Comparison of ENCODE assay signal across 8 mouse cellular contexts in genomic region chr7:28692545-28693320, GRCm38 (mm10). TPM values are rescaled to one million over a fixed set of nuclear protein-coding genes. Genes with fewer than 3 reads are reported as not detected.
DNase-seq lines count a peak whose midpoint lies in the region; ATAC-seq and TF ChIP-seq lines count a peak whose summit lies in the region.

Gene Fbxo27, plus strand, starts transcription at chr7:28692849.

- peak within 1 kb of the TSS; percentile 87 for H3K4me2 ChIP-seq in hindbrain, embryonic 14.5 days (replicated peaks)
- peak within 1 kb of the TSS; percentile 89 for H3K4me2 ChIP-seq in limb, embryonic 11.5 days (ENCODE audit: low read depth, severe bottlenecking)
- H3K4me2 ChIP-seq in neural tube, embryonic 15.5 days = peak within 1 kb of the TSS; percentile 94

- H3K36me3 ChIP-seq in ES-E14 (ENCODE audit: control insufficient read depth, insufficient read depth, low read length, poor library complexity, severe bottlenecking) = no peaks in the 10 kb centered on the region
- no peaks in the 10 kb centered on the region for H3K36me3 ChIP-seq in hindbrain, embryonic 14.5 days (replicated peaks; ENCODE audit: control insufficient read depth, insufficient read depth)
- no peaks in the 10 kb centered on the region; the same call in 1 of the 2 replicates for H3K36me3 ChIP-seq in limb, embryonic 11.5 days (ENCODE audit: control insufficient read depth, insufficient read depth, low read length)
- H3K36me3 ChIP-seq in neural tube, embryonic 15.5 days = no peaks in the 10 kb centered on the region

- H3K4me3 ChIP-seq in ES-E14 (ENCODE audit: insufficient read depth in 1 of 2, low read depth in 1 of 2, low read length in 2 of 2, poor library complexity in 1 of 2, severe bottlenecking in 1 of 2) = peak within 1 kb of the TSS; percentile 69 to 75
- H3K4me3 ChIP-seq in hindbrain, embryonic 14.5 days (replicated peaks; ENCODE audit: low read length) = peak within 1 kb of the TSS; percentile 49
- peak within 1 kb of the TSS; percentile 38 for H3K4me3 ChIP-seq in limb, embryonic 11.5 days (ENCODE audit: low read depth, low read length)
- H3K4me3 ChIP-seq in neural tube, embryonic 15.5 days (replicated peaks) = peak within 1 kb of the TSS; percentile 62

- peaks cover 5% of the 10 kb centered on the region; the same call in 1 of the 2 replicates for H3K27me3 ChIP-seq in hindbrain, embryonic 14.5 days (ENCODE audit: control insufficient read depth, insufficient read depth, low read length)
- H3K27me3 ChIP-seq in limb, embryonic 11.5 days (ENCODE audit: control insufficient read depth, insufficient read depth, low read length) = no peaks in the 10 kb centered on the region
- no peaks in the 10 kb centered on the region; the same call in 1 of the 2 replicates for H3K27me3 ChIP-seq in neural tube, embryonic 15.5 days (replicated peaks)

- peak within 1 kb of the TSS; percentile 81 for H3K9ac ChIP-seq in ES-E14 (ENCODE audit: insufficient read depth, low read depth, low read length, poor library complexity, severe bottlenecking)
- H3K9ac ChIP-seq in hindbrain, embryonic 14.5 days = peak within 1 kb of the TSS; percentile 68
- H3K9ac ChIP-seq in limb, embryonic 11.5 days (ENCODE audit: low read length) = peak within 1 kb of the TSS; percentile 59
- H3K9ac ChIP-seq in neural tube, embryonic 15.5 days (replicated peaks) = peak within 1 kb of the TSS; percentile 72

- peaks cover 2 to 8% of the 10 kb centered on the region in 2 experiments; a peak in 3 of 4 replicates for H3K4me1 ChIP-seq in ES-E14 (ENCODE audit: control insufficient read depth in 2 of 2, insufficient read depth in 2 of 2, low read length in 2 of 2, poor library complexity in 1 of 2)
- H3K4me1 ChIP-seq in hindbrain, embryonic 14.5 days (replicated peaks; ENCODE audit: control insufficient read depth, insufficient read depth, low read length) = peaks cover 7% of the 10 kb centered on the region; the same call in 1 of the 2 replicates
- H3K4me1 ChIP-seq in limb, embryonic 11.5 days (ENCODE audit: control insufficient read depth, insufficient read depth, low read length) = peaks cover 5% of the 10 kb centered on the region; the same call in 1 of the 2 replicates
- peaks cover 22% of the 10 kb centered on the region for H3K4me1 ChIP-seq in neural tube, embryonic 15.5 days

- no peaks in the 10 kb centered on the region for H3K9me3 ChIP-seq in ES-E14 (ENCODE audit: control insufficient read depth, insufficient read depth, low read depth, low read length)
- no peaks in the 10 kb centered on the region for H3K9me3 ChIP-seq in hindbrain, embryonic 14.5 days (ENCODE audit: control insufficient read depth, low read length)
- no peaks in the 10 kb centered on the region for H3K9me3 ChIP-seq in limb, embryonic 11.5 days (ENCODE audit: control insufficient read depth, low read length)
- H3K9me3 ChIP-seq in neural tube, embryonic 15.5 days (replicated peaks) = no peaks in the 10 kb centered on the region

- ATAC-seq in hindbrain, embryonic 14.5 days (ENCODE audit: low FRiP score) = peak; percentile 66
- peak; percentile 24 for ATAC-seq in limb, embryonic 11.5 days (ENCODE audit: insufficient number of reproducible peaks, low FRiP score, low TSS enrichment, low read depth)
- peak; percentile 81 for ATAC-seq in neural tube, embryonic 15.5 days (ENCODE audit: low FRiP score)
- ATAC-seq in monocyte, adult 5-6 weeks (replicated peaks; ENCODE audit: insufficient number of reproducible peaks, low FRiP score, low TSS enrichment, poor library complexity, severe bottlenecking) = no peak; the same call in 1 of the 2 replicates

- H3K27ac ChIP-seq in ES-E14 (ENCODE audit: insufficient read depth, low read depth, low read length, poor library complexity, severe bottlenecking) = peak within 1 kb of the TSS; percentile 16
- H3K27ac ChIP-seq in hindbrain, embryonic 14.5 days = no peak within 1 kb of the TSS
- H3K27ac ChIP-seq in limb, embryonic 11.5 days (replicated peaks; ENCODE audit: low read depth, low read length) = no peak within 1 kb of the TSS
- peak within 1 kb of the TSS; percentile 62 for H3K27ac ChIP-seq in neural tube, embryonic 15.5 days (replicated peaks)

- peak; percentile 9 for DNase-seq in gastrocnemius, postnatal 25 days
- no peak for DNase-seq in gastrocnemius, adult 8-10 months (ENCODE audit: low spot score in 2 of 2)
- DNase-seq in ES-E14 (ENCODE audit: low read depth, low spot score) = no peak
- peak; percentile 52 for DNase-seq in embryo, embryonic 10.5 days (ENCODE audit: low spot score)
- DNase-seq in hindbrain, embryonic 14.5 days (ENCODE audit: low spot score) = no peak
- DNase-seq in limb, embryonic 11.5 days (ENCODE audit: low spot score) = peak; percentile 41

- whole genome bisulfite sequencing in hindbrain, embryonic 14.5 days = 25% methylated on average over 30 of the region's 30 CpGs
- 37% methylated on average over 30 of the region's 30 CpGs for WGBS in limb, embryonic 11.5 days
- WGBS in neural tube, embryonic 15.5 days = 25% methylated on average over 30 of the region's 30 CpGs

- in situ Hi-C loops in ES-E14 (cut with MboI; ENCODE audit: low sequenced_read_pairs in 2 of 2, unreplicated experiment in 2 of 2) = no loop called here

TF ChIP-seq in ES-E14, 5 proteins besides CTCF, POLR2A, EP300 and RAD21:
- TF ChIP-seq HCFC1 (IDR thresholded peaks at IDR 0.05; ENCODE audit: borderline replicate concordance, insufficient read depth, low read length) (0 out of 2 replicates have a peak, but pooled peaks have one; percentile 27), ZC3H11A (IDR thresholded peaks at IDR 0.05; ENCODE audit: borderline replicate concordance, low read depth, low read length) (no peak), ZNF384 (IDR thresholded peaks at IDR 0.05; ENCODE audit: low read depth, low read length) (no peak), MAFK (IDR thresholded peaks at IDR 0.05; ENCODE audit: insufficient read depth, low read depth, low read length) (no peak), CHD2 (IDR thresholded peaks at IDR 0.05; ENCODE audit: low read depth, low read length) (no peak)

RNA-seq across cellular contexts. Expression of gene Fbxo27, which starts in this region (rescaled TPM):
- 1 to 10 TPM in 1 of 2 experiments, under 1 TPM in 1; 0.74 to 1.3 TPM for total RNA-seq in gastrocnemius, postnatal 25 days (2021)
- total RNA-seq in gastrocnemius, adult 8-10 months (2022) = under 1 TPM in 3 of 4 experiments, not detected in 1; 0.12 to 0.68 (median 0.13) TPM
- total RNA-seq in ES-E14 (2012; rRNA removed) = 5.8 and 5.9 TPM in 2 replicates
- polyA plus RNA-seq in hindbrain, embryonic 14.5 days (2014; fragmentation: Nextera tagmentation; extraction: Ambion mirVana) = 8.5 and 11.5 TPM in 2 replicates
- polyA plus RNA-seq in limb, embryonic 11.5 days (2014; fragmentation: Nextera tagmentation; extraction: Ambion mirVana) = 5.9 and 6.2 TPM in 2 replicates
- polyA plus RNA-seq in neural tube, embryonic 15.5 days (2015; fragmentation: Nextera tagmentation; extraction: Ambion mirVana) = 10.2 and 10.5 TPM in 2 replicates
- total RNA-seq in monocyte, adult 5-6 weeks (2017) = 0.64 to 1.3 TPM (median 0.87 TPM) in 3 replicates

Comparison
In these comparisons a context has a peak if more than half of its experiments do, and no peak if none do; other contexts are left out.
1. DNase-seq: peak in gastrocnemius, postnatal 25 days (single experiment), embryo, embryonic 10.5 days (single experiment) and limb, embryonic 11.5 days (single experiment); none in gastrocnemius, adult 8-10 months (0 of 2), ES-E14 (single experiment) and hindbrain, embryonic 14.5 days (single experiment).
2. H3K27ac ChIP-seq: peak in ES-E14 (single experiment) and neural tube, embryonic 15.5 days (single experiment); none in hindbrain, embryonic 14.5 days (single experiment) and limb, embryonic 11.5 days (single experiment).
3. Peak in every context shown above with its lines, with median percentiles within 50 percentile points of each other: H3K4me3 ChIP-seq, H3K9ac ChIP-seq and H3K4me2 ChIP-seq.